Mouse (Mus musculus): Measurements from ENCODE around the gene Kmt2b.

Kmt2b gene

DNA sequence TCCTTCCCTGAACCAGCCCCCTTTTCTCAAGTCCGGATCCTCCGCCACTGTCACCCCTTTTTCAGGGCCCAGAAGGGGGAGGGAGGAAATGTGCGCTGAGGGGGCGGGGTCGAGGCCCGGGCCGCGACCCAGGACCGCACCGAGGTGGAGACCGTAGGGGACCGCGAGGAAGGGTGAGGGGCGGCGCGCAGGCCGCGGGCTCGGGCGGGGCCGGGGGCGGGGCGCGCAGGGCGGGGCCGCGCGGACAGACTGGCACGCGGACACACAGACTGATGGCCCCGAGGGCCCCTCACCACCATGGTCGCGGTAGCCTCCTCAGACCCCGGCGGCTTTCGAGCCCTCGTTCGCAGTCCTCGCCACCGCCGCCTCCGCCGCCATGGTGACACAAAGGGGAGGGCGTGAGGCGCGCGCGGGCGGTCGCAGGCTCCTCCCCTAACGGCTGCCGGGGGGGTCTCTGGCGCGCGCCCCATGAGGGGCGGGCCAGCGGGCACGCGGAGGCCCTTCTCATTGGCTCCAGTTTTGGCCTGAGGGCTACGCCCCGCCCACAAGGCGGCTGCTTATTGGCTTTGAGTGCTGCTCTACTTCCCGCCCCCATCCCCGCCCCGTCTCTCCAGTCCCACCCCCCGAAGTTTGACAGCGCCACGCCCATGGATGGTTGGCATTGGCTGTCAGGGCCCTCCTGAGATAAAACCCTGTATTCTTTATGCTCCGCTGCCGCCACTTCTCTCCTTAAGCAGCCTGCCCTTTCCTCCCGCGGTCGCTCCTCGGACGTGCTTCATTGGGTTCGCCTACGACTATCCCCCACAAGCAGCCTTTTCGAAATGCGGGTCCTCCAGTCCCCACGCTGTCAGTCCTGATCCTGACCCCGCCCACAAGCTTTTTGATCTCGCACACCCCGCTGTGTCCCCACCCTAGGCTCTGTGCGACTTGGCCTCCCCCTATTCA is 53.6 kb downstream of the Kmt2b start, which contains the start of gene Arhgap33:
Arhgap33 (minus strand) TSS at position 428 of the 945 bp plus-strand sequence.
- in situ Hi-C loops (cut with MboI, MseI): no loop called here

DNA sequence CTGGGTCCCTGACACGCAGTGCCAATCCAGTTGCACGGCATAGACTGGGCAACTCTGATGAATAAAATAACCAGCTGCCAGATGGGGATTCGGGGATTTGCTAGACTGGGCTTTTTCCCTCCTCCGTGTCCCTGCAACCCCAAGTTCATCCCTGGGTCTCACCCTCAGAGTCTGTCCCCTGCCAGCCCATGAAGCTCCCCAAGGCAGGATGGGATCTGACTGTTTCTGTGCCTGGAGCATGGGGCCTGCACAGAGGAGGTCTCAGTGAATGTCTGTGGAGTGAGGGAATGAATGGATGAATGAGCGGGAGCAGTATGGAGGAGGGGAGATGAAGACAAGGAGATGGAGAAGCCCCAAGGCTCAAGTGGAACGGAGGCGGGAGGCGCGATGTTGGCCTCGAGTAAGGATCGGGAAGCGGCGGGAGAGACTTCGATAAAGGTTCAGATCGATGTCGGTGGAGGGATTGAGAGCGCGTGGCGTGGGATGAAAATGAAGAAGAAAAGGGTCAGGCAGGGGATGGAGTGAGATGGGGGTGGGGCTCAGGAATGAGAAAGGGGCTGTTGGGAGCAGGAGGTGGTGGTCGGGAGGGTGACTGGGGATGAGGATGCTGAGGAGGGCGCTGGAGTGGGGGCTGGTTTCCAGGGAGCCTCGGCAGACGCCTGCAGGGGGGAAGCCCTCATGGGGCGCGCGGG is 54.4 kb downstream of the Kmt2b start:
- in situ Hi-C loops (cut with MboI, MseI): no loop called here

DNA sequence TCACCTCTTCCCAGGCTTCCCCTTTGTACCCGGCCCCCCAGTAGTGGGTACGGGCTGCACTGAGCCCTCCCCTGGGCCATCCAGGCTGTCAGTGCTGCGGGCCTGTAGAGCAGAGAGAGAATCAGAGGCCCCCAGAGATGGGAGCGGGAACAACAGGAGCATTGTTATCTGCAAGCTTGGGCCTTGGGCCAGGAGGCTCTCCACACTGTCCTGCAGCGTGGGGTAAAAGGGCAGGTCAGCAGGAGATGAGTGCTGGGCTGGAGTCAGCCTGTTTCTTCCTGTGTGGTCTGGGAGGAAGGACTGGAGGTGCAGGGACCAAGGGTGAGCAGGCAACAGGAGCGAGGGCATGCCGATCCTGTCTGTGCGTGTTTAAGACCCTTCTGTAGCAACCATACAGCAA is 55.6 kb downstream of the Kmt2b start:
- in situ Hi-C loops (cut with MboI, MseI): no loop called here

DNA sequence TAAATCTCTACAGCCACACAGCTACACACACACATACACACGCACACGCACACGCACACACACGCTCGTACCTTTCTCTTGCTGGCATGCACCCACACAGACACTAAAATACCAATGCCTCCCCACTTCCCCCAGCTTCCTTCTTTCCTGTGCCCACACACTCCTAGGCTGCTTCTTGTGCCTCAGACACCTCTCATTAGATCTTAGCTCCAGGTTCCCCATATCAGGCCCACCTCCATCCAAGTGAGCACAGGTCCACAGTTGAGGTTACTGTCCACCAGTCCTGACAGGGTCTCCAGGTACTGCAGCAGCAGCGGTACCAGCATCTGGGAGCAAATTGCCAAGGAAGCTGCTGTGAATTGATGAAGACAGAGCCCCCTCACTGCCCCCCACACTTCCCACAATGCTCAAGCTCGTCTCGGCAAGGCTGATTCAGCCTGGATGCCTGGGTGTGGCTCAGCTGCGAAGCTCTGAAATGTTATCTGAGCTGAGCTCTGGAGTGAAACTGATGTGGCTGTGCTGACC is 57.2 kb downstream of the Kmt2b start:
- in situ Hi-C loops (cut with MboI, MseI): no loop called here

DNA sequence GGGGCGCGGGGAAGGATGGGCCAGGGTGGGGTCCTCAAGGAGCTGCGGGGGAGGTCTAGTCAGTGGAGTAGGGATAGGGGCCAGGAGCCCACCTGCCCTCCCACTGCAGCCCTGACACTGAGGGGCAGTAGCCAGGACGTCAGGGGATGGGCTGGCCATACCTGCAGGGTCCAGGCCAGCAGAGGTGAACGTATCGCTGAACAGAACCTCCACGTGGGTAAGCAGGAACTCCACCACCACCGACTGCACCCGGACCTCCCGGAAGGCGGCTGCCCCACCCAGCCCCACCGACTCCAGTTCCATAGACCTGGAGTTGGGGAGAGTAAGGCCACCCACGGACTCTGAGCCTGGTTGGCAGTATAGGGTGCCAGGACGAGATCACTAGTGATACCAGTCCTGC is 61.5 kb downstream of the Kmt2b start:
- in situ Hi-C loops (cut with MboI, MseI): no loop called here

DNA sequence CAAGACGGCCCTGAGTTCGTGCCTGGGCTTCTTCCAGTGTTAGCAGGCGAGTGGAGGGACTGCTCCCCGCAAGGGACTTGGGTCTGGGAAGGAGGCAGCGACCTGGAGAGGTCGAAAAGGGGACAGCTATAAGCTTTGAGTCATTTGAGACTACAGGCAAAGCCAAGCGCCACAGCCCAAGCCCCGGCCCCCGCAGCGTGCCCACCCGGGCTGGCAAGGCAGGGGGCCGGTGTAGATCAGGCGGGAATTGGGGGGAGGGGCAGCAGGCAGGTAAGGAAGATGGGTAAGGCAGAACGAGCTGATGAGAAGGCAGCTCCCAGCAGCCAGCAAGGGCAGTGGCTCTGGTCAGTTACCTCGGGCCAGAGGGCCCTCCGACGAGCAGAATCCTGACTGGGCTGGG is 62.1 kb downstream of the Kmt2b start:
- in situ Hi-C loops (cut with MboI, MseI): no loop called here

DNA sequence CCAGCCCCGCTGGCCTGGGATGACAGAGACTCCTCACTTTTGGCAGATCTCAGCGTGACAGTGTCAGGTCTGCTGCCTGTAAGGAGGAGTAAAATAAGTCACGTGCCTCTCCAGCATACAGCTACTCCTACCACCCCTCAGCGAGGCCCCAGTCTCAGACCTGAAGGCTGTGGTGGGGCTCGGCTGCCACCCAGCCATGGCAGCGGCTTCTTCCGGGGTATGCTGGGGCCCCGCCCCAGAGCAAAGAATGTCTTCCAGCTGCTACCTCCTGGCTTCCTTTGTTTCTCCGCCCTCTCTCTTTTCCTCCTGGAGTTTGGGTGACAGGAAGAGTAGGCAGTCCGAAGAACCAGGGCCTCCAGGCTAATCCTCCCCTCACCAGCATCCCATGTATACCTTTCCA is 62.6 kb downstream of the Kmt2b start:
- in situ Hi-C loops (cut with MboI, MseI): no loop called here

DNA sequence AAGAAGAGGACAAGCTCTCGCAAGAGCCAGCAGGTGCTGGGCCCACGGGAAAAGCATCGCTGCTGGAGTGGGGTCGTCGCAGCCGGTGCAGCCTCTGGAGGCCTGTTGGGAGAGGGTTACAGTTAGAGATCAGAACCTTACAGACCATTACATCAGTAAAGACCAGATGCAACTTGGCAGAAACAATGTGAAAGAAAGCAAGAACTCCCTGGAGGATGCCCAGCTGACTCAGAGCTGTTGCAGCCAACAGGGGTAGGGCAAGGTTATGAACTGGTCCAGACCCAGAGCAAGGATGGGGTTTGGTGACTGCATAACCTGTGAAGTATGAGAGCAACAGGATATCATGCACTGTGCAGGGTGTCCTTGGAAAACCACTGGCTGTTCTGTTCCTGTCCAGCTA is 64.0 kb downstream of the Kmt2b start:
- in situ Hi-C loops (cut with MboI, MseI): no loop called here

DNA sequence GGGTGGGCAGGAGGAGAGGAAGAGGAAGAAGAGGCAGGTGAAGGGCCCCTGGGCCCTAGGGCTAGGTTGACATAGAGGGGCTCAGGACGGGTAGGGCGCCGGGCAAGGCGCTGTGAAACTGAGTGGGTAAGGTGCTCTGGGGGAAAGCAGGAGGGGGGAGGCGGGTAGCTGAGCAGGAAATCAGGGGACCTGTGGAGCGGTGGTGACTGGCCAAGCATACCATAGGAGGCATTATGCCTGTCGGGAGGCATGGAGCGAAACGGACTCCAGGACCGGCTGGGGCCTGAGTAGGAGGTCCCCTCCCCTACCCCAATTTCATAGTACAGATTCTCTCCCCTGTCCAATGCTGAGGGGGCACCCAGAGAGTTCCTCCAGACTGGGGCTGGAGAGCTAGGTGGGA is 65.7 kb downstream of the Kmt2b start:
- in situ Hi-C loops (cut with MboI, MseI): no loop called here

DNA sequence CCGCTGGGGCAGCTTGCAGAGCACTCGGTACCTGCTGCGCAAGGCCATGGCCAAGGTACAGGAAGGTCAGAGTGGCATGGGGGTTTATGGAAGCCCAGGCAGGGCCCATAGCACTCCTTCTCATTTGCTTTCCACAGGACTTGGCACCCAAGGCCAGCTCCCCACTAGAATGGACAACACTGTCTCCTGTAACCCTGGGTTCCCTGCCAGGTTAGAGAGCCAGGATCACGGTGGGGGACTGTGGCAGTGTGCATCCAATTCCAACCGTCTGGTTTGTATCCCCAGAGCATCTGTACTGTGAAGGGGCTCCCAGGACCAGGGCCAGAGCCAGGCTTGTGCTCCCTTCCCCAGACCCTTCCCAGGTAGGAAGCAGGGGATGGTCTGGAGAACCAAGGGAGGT is 67.7 kb downstream of the Kmt2b start:
- in situ Hi-C loops (cut with MboI, MseI): no loop called here

DNA sequence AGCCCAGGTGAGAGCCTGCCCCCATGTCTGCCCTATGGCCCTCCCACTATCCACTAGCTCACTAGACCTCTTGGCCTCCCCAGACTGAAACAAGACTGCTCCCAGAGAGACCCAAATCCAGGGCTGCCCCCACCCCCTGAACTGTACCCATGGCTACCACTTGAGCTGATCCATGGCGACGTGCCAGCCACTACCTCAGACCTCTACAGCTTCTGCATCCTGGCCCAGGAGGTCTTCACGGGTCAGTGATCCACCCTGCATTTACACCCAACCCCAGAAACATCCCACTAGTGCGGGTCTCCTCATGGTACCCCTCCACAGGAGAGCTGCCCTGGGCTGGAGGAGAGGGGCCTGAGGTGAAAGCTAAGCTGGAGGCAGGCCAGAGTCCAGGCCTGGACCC is 68.1 kb downstream of the Kmt2b start:
- in situ Hi-C loops (cut with MboI, MseI): no loop called here

Data from T-helper 1 cell (primary cell).